ENCODE assay signal across 29 mouse cellular contexts in the genomic region with DNA sequence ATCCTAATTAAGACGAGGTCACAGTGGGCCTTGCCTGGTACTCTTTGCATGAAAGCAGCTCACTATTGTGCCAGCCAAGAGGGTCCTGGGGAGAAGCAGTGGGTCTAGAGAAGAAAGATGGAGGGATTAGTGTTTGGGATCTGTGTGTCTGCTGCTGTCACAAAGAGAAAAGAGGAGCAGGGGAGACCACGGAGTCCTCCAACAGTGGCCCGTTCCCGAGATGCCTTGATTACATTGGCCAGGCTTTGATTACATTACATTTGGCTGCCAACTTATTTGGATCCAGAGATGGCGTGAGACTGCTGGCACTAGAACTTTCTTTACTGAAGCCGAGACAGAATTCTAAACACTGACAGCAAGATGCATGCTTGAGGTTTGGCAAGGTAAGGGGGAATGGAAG.
DNase-seq lines count a peak whose midpoint lies in the region; ATAC-seq and TF ChIP-seq lines count a peak whose summit lies in the region.
"Had no signal": no experiment of that assay in that cellular context is flagged by ENCODE, and none has a peak within 500 bp of the region (broad histone marks: within the 10 kb centered on the region; RNA-seq: fewer than 3 reads in every experiment).

No protein-coding gene starts in this region.

- H3K4me3 ChIP-seq in forebrain, embryonic 13.5 days = no peak overlapping the region
- no peak overlapping the region for H3K4me3 ChIP-seq in forebrain, embryonic 11.5 days (ENCODE audit: low read depth, low read length)
- H3K4me3 ChIP-seq in lung, embryonic 14.5 days (ENCODE audit: low read depth, low read length) = no peak overlapping the region
- H3K4me3 ChIP-seq in midbrain, embryonic 14.5 days (replicated peaks; ENCODE audit: low read depth, low read length) = no peak overlapping the region
- no peak overlapping the region for H3K4me3 ChIP-seq in midbrain, embryonic 11.5 days (ENCODE audit: low read depth, low read length)
- H3K4me3 ChIP-seq in midbrain, postnatal 0 days (ENCODE audit: low read depth, low read length) = no peak overlapping the region
- H3K4me3 ChIP-seq: embryonic facial prominence, embryonic 15.5 days; hindbrain, embryonic 10.5 days; limb, embryonic 10.5 days; limb, embryonic 15.5 days; liver, embryonic 13.5 days; midbrain, embryonic 12.5 days; myocyte; neural tube, embryonic 12.5 days had no signal

- H3K27me3 ChIP-seq in forebrain, embryonic 13.5 days = no peaks in the 10 kb centered on the region
- no peaks in the 10 kb centered on the region for H3K27me3 ChIP-seq in forebrain, embryonic 11.5 days (ENCODE audit: control insufficient read depth, insufficient read depth, low read length)
- H3K27me3 ChIP-seq in lung, embryonic 14.5 days (ENCODE audit: insufficient read depth, low read length) = no peaks in the 10 kb centered on the region
- H3K27me3 ChIP-seq in midbrain, embryonic 14.5 days (ENCODE audit: control insufficient read depth, insufficient read depth, low read length) = no peaks in the 10 kb centered on the region
- no peaks in the 10 kb centered on the region for H3K27me3 ChIP-seq in midbrain, embryonic 11.5 days (ENCODE audit: control insufficient read depth, insufficient read depth, low read length)
- no peaks in the 10 kb centered on the region for H3K27me3 ChIP-seq in midbrain, postnatal 0 days (ENCODE audit: insufficient read depth, low read length)
- H3K27me3 ChIP-seq: embryonic facial prominence, embryonic 15.5 days; limb, embryonic 15.5 days; liver, embryonic 13.5 days; midbrain, embryonic 12.5 days; neural tube, embryonic 12.5 days; Patski had no signal

- H3K4me1 ChIP-seq in forebrain, embryonic 13.5 days = peaks cover 25% of the 10 kb centered on the region
- H3K4me1 ChIP-seq in forebrain, embryonic 11.5 days (replicated peaks; ENCODE audit: control insufficient read depth, insufficient read depth, low read length) = 0 out of 2 replicates have a peak, but pooled peaks cover 2% of the 10 kb centered on the region
- H3K4me1 ChIP-seq in lung, embryonic 14.5 days (ENCODE audit: insufficient read depth) = no peaks in the 10 kb centered on the region
- H3K4me1 ChIP-seq in midbrain, embryonic 14.5 days (ENCODE audit: control insufficient read depth, insufficient read depth, low read length) = no peaks in the 10 kb centered on the region
- H3K4me1 ChIP-seq in midbrain, embryonic 11.5 days (ENCODE audit: control insufficient read depth, insufficient read depth, low read length) = no peaks in the 10 kb centered on the region
- no peaks in the 10 kb centered on the region for H3K4me1 ChIP-seq in midbrain, postnatal 0 days (ENCODE audit: insufficient read depth, low read length)
- H3K4me1 ChIP-seq: hindbrain, embryonic 10.5 days; limb, embryonic 10.5 days; liver, embryonic 13.5 days; neural tube, embryonic 12.5 days had no signal

- H3K9me3 ChIP-seq in forebrain, embryonic 13.5 days (replicated peaks) = no peaks in the 10 kb centered on the region
- no peaks in the 10 kb centered on the region for H3K9me3 ChIP-seq in forebrain, embryonic 11.5 days (ENCODE audit: control insufficient read depth, low read length)
- no peaks in the 10 kb centered on the region for H3K9me3 ChIP-seq in lung, embryonic 14.5 days (ENCODE audit: low read depth, low read length)
- H3K9me3 ChIP-seq in midbrain, embryonic 14.5 days (ENCODE audit: control insufficient read depth, low read length) = no peaks in the 10 kb centered on the region
- no peaks in the 10 kb centered on the region for H3K9me3 ChIP-seq in midbrain, embryonic 11.5 days (ENCODE audit: control insufficient read depth, low read length)
- no peaks in the 10 kb centered on the region for H3K9me3 ChIP-seq in midbrain, postnatal 0 days (ENCODE audit: low read length)
- H3K9me3 ChIP-seq: embryonic facial prominence, embryonic 15.5 days; G1E; hindbrain, embryonic 10.5 days; limb, embryonic 10.5 days; limb, embryonic 15.5 days; liver, embryonic 13.5 days; midbrain, embryonic 12.5 days; neural tube, embryonic 12.5 days had no signal

- TF ChIP-seq CTCF in lung, embryonic 14.5 days (IDR thresholded peaks at IDR 0.05; ENCODE audit: low read depth) = no peak
- no peak for TF ChIP-seq CTCF in midbrain, postnatal 0 days (IDR thresholded peaks at IDR 0.05)

- H3K4me2 ChIP-seq in forebrain, embryonic 13.5 days = no peak overlapping the region
- H3K4me2 ChIP-seq in forebrain, embryonic 11.5 days (ENCODE audit: low read depth, low read length, severe bottlenecking) = no peak overlapping the region
- no peak overlapping the region for H3K4me2 ChIP-seq in lung, embryonic 14.5 days
- H3K4me2 ChIP-seq in midbrain, embryonic 14.5 days (ENCODE audit: low read length) = no peak overlapping the region
- H3K4me2 ChIP-seq in midbrain, embryonic 11.5 days = no peak overlapping the region
- H3K4me2 ChIP-seq in midbrain, postnatal 0 days (ENCODE audit: low read depth, low read length, poor library complexity, severe bottlenecking) = no peak overlapping the region
- H3K4me2 ChIP-seq: embryonic facial prominence, embryonic 15.5 days; limb, embryonic 15.5 days; liver, embryonic 13.5 days; midbrain, embryonic 12.5 days; neural tube, embryonic 12.5 days had no signal

- no peak overlapping the region for H3K9ac ChIP-seq in forebrain, embryonic 13.5 days
- no peak overlapping the region for H3K9ac ChIP-seq in forebrain, embryonic 11.5 days (ENCODE audit: low read length)
- H3K9ac ChIP-seq in lung, embryonic 14.5 days = no peak overlapping the region
- no peak overlapping the region for H3K9ac ChIP-seq in midbrain, embryonic 14.5 days (replicated peaks; ENCODE audit: low read length)
- no peak overlapping the region for H3K9ac ChIP-seq in midbrain, embryonic 11.5 days (ENCODE audit: low read length)
- no peak overlapping the region for H3K9ac ChIP-seq in midbrain, postnatal 0 days (replicated peaks; ENCODE audit: low read length, poor library complexity, severe bottlenecking)
- H3K9ac ChIP-seq: embryonic facial prominence, embryonic 15.5 days; limb, embryonic 15.5 days; liver, embryonic 13.5 days; midbrain, embryonic 12.5 days; neural tube, embryonic 12.5 days had no signal

- no peaks in the 10 kb centered on the region for H3K36me3 ChIP-seq in forebrain, embryonic 13.5 days (ENCODE audit: poor library complexity, severe bottlenecking)
- no peaks in the 10 kb centered on the region for H3K36me3 ChIP-seq in forebrain, embryonic 11.5 days (ENCODE audit: control insufficient read depth, insufficient read depth, low read length)
- no peaks in the 10 kb centered on the region for H3K36me3 ChIP-seq in lung, embryonic 14.5 days (ENCODE audit: insufficient read depth)
- no peaks in the 10 kb centered on the region for H3K36me3 ChIP-seq in midbrain, embryonic 14.5 days (ENCODE audit: control insufficient read depth, insufficient read depth, low read length)
- no peaks in the 10 kb centered on the region for H3K36me3 ChIP-seq in midbrain, embryonic 11.5 days (ENCODE audit: control insufficient read depth, insufficient read depth, low read length)
- no peaks in the 10 kb centered on the region for H3K36me3 ChIP-seq in midbrain, postnatal 0 days (ENCODE audit: insufficient read depth, low read length)
- H3K36me3 ChIP-seq: embryonic facial prominence, embryonic 15.5 days; G1E; hindbrain, embryonic 10.5 days; limb, embryonic 10.5 days; limb, embryonic 15.5 days; liver, embryonic 13.5 days; midbrain, embryonic 12.5 days; neural tube, embryonic 12.5 days had no signal

- peak; percentile 9; the same call in 1 of the 2 replicates for ATAC-seq in forebrain, embryonic 13.5 days
- no peak for ATAC-seq in forebrain, embryonic 11.5 days (replicated peaks; ENCODE audit: low FRiP score)
- ATAC-seq in lung, embryonic 14.5 days (ENCODE audit: insufficient read depth) = no peak
- no peak for ATAC-seq in midbrain, embryonic 14.5 days (ENCODE audit: low FRiP score, low TSS enrichment)
- no peak for ATAC-seq in midbrain, embryonic 11.5 days (ENCODE audit: low FRiP score)
- ATAC-seq in midbrain, postnatal 0 days (ENCODE audit: low FRiP score) = no peak
- ATAC-seq: Patski had no signal

- H3K27ac ChIP-seq in forebrain, embryonic 13.5 days = 0 out of 2 replicates have a peak overlapping the region, but pooled peaks have one; percentile 28
- H3K27ac ChIP-seq in forebrain, embryonic 11.5 days (ENCODE audit: low read depth, low read length) = no peak overlapping the region
- H3K27ac ChIP-seq in lung, embryonic 14.5 days (ENCODE audit: low read depth) = no peak overlapping the region
- no peak overlapping the region for H3K27ac ChIP-seq in midbrain, embryonic 14.5 days (replicated peaks; ENCODE audit: low read depth, low read length)
- no peak overlapping the region for H3K27ac ChIP-seq in midbrain, embryonic 11.5 days (ENCODE audit: low read depth, low read length)
- H3K27ac ChIP-seq in midbrain, postnatal 0 days (ENCODE audit: low read depth, low read length) = no peak overlapping the region
- H3K27ac ChIP-seq: hindbrain, embryonic 10.5 days; limb, embryonic 10.5 days; limb, embryonic 15.5 days; liver, embryonic 13.5 days; midbrain, embryonic 12.5 days; neural tube, embryonic 12.5 days had no signal

- WGBS in forebrain, embryonic 13.5 days = 37% methylated on average over 6 of the region's 6 CpGs
- 45% methylated on average over 6 of the region's 6 CpGs for WGBS in forebrain, embryonic 11.5 days
- WGBS in lung, embryonic 14.5 days = 60% methylated on average over 6 of the region's 6 CpGs
- 36% methylated on average over 6 of the region's 6 CpGs for WGBS in midbrain, embryonic 14.5 days
- 45% methylated on average over 6 of the region's 6 CpGs for WGBS in midbrain, embryonic 11.5 days
- 33% methylated on average over 6 of the region's 6 CpGs for WGBS in midbrain, postnatal 0 days

- DNase-seq in forebrain, embryonic 11.5 days (ENCODE audit: low spot score) = no peak
- peak; percentile 26 for DNase-seq in lung, embryonic 14.5 days
- no peak for DNase-seq in lung, postnatal 25 days (ENCODE audit: low spot score)
- DNase-seq in midbrain, embryonic 14.5 days = peak; percentile 14
- no peak for DNase-seq in midbrain, embryonic 11.5 days (ENCODE audit: low spot score, missing footprints)
- peak; percentile 31 for DNase-seq in midbrain, postnatal 0 days (ENCODE audit: low spot score)
- DNase-seq in gastrocnemius, adult 18-20 months (ENCODE audit: low spot score) = no peak
- DNase-seq: adrenal gland, postnatal 14 days; cerebellum, adult 11-12 months; cerebellum, adult 9-11 months; heart, postnatal 14 days; kidney, adult 11 months; kidney, postnatal 14 days; layer of hippocampus, adult 9-11 months; liver, embryonic 13.5 days; lung, adult 18-20 months; right cerebral cortex, adult 18-20 months; spleen, adult 18-20 months; thymus, postnatal 14 days had no signal

Comparison
In these comparisons a context has a peak if more than half of its experiments do, and no peak if none do; other contexts are left out.
1. DNase-seq: peak in lung, embryonic 14.5 days (single experiment), midbrain, embryonic 14.5 days (single experiment) and midbrain, postnatal 0 days (single experiment); none in forebrain, embryonic 11.5 days (single experiment), lung, postnatal 25 days (single experiment), midbrain, embryonic 11.5 days (single experiment) and gastrocnemius, adult 18-20 months (single experiment).